Mouse (Mus musculus) cerebellum, adult 2 months (tissue): Measurements from ENCODE around the gene Nppa. TPM values are rescaled to one million over a fixed set of nuclear protein-coding genes. Genes with fewer than 3 reads are reported as not detected.
"Not testable (repeated sequence)": the region's sequence is repeated elsewhere in the genome, so short reads cannot be mapped to it uniquely, and the experiment has no call there.

Source experiments
- DNase-seq, 2 experiments: peaks; one replicate each; pipeline ENCODE4 v3.0.0; 2021
- H3K27ac ChIP-seq: fragments of 200-500 bp; 2 replicates; pipeline ENCODE4 v1.5.1; 2012; ENCODE audit warnings: low read length, control low read depth, inconsistent platforms; ENCODE audit not compliant: insufficient read depth
- H3K27me3 ChIP-seq: fragments of 200-500 bp; 2 replicates; pipeline ENCODE4 v1.6.1; 2012; ENCODE audit warnings: inconsistent platforms, mild to moderate bottlenecking, low read length, moderate library complexity; ENCODE audit not compliant: control insufficient read depth, insufficient read depth
- H3K4me1 ChIP-seq: fragments of 200-500 bp; 2 replicates; pipeline ENCODE4 v1.6.1; 2011; ENCODE audit warnings: low read length; ENCODE audit not compliant: control insufficient read depth, insufficient read depth
- H3K4me3 ChIP-seq: fragments of 200-500 bp; replicated peaks from 2 replicates; pipeline ENCODE3; 2011; ENCODE audit warnings: mild to moderate bottlenecking, low read depth, low read length, control low read depth; ENCODE audit not compliant: insufficient read depth
- CTCF ChIP-seq: fragments of 200-500 bp; IDR thresholded peaks from 2 replicates; pipeline ENCODE4 v1.5.1; 2011; ENCODE audit warnings: low read depth, mild to moderate bottlenecking, control low read depth, low read length, moderate library complexity, borderline replicate concordance; ENCODE audit not compliant: insufficient read depth
- POLR2A ChIP-seq: fragments of 200-500 bp; IDR thresholded peaks from 2 replicates; pipeline ENCODE4 v1.6.1; 2011; ENCODE audit warnings: low read length, control low read depth, borderline replicate concordance; ENCODE audit not compliant: insufficient read depth
- WGBS: fragments of 180-500 bp; shearing (Covaris S2); methylation state at CpG from one replicate; pipeline ENCODE4 v1.1.7; 2018; 5-methylcytosine and 5-hydroxymethylcytosine counted together
- polyA plus RNA-seq: library from polyadenylated mRNA; depleted of rRNA; stranded (reverse); fragments of >200 nt; gene quantifications from 2 replicates; pipeline ENCODE4 v1.2.3, GENCODE M21; 2012; rRNA removed

The Nppa gene
- polyA plus RNA-seq, 1 experiment = not detected

GRCm38 (mm10) chr4:148046450-148047031 lies 46.0 kb downstream of the Nppa start:
- no peak overlapping the region for H3K27ac ChIP-seq
- H3K27me3 ChIP-seq = no peaks in the 10 kb centered on the region
- no peak for DNase-seq
- 77% methylated on average over 4 of the region's 4 CpGs for WGBS
- H3K4me3 ChIP-seq = no peak overlapping the region
- H3K4me1 ChIP-seq = peaks cover 3% of the 10 kb centered on the region
- no peak for TF ChIP-seq CTCF

GRCm38 (mm10) chr4:148050396-148050914 lies 49.9 kb downstream of the Nppa start:
- H3K4me1 ChIP-seq = peaks cover 20% of the 10 kb centered on the region
- H3K4me3 ChIP-seq, DNase-seq, H3K27me3 ChIP-seq, H3K27ac ChIP-seq: not testable (repeated sequence)
- 93% methylated on average over 3 of the region's 3 CpGs for WGBS

- TF ChIP-seq CTCF = no peak
- TF ChIP-seq POLR2A = no peak
These were observed 50.7 kb downstream of the Nppa start for GRCm38 (mm10) chr4:148051046-148051776.

More at GRCm38 (mm10) chr4:148051046-148051776, 50.7 kb downstream of the Nppa start:
- no peak for DNase-seq
- Histone ChIP-seq H3K4me1 (peaks cover 27% of the 10 kb centered on the region), H3K27me3 (no peaks in the 10 kb centered on the region), H3K4me3 (no peak overlapping the region), H3K27ac (no peak overlapping the region)
- WGBS = 45% methylated on average over 13 of the region's 13 CpGs

Other genes with a start within 250 kb of the Nppa start
- gene Zfp984, start 190.9 kb upstream of the Nppa start, polyA plus RNA-seq = 3.2 and 3.5 TPM in 2 replicates
- 11.2 and 11.3 TPM in 2 replicates for gene Zfp933, start 152.4 kb upstream of the Nppa start, polyA plus RNA-seq
- gene Miip, start 131.9 kb upstream of the Nppa start, polyA plus RNA-seq = 58.6 and 59.9 TPM in 2 replicates
- gene Fv1, start 131.7 kb upstream of the Nppa start, polyA plus RNA-seq = 8.6 and 8.7 TPM in 2 replicates
- gene Mfn2, start 96.0 kb upstream of the Nppa start, polyA plus RNA-seq = 112 and 113 TPM in 2 replicates
- gene Plod1, start 64.0 kb upstream of the Nppa start, polyA plus RNA-seq = 33.0 and 36.0 TPM in 2 replicates
- 34.1 and 34.5 TPM in 2 replicates for gene 2510039O18Rik, start 59.8 kb upstream of the Nppa start, polyA plus RNA-seq
- gene Nppb, start 14.9 kb upstream of the Nppa start, polyA plus RNA-seq = 0.15 TPM in 1 of 2 replicates, not detected in the other
- 56.8 and 59.4 TPM in 2 replicates for gene Clcn6, start 38.1 kb downstream of the Nppa start, polyA plus RNA-seq
- 27.2 and 29.8 TPM in 2 replicates for gene Mthfr, start 38.4 kb downstream of the Nppa start, polyA plus RNA-seq
- gene Agtrap, start 87.3 kb downstream of the Nppa start, polyA plus RNA-seq = 9.8 and 10.2 TPM in 2 replicates
- 31.8 and 36.0 TPM in 2 replicates for gene Mad2l2, start 129.7 kb downstream of the Nppa start, polyA plus RNA-seq
- gene Draxin, start 130.0 kb downstream of the Nppa start, polyA plus RNA-seq = 0.30 and 0.33 TPM in 2 replicates
- gene Fbxo6, start 151.4 kb downstream of the Nppa start, polyA plus RNA-seq = 34.0 and 38.7 TPM in 2 replicates
- gene Fbxo44, start 159.8 kb downstream of the Nppa start, polyA plus RNA-seq = 226 and 240 TPM in 2 replicates
- gene Fbxo2, start 159.9 kb downstream of the Nppa start, polyA plus RNA-seq = 138 and 172 TPM in 2 replicates